Mouse (Mus musculus) kidney, embryonic 14.5 days (tissue): Measurements from ENCODE around the gene Dnajb3. TPM values are rescaled to one million over a fixed set of nuclear protein-coding genes. Genes with fewer than 3 reads are reported as not detected.

Experiments used
- ATAC-seq: fragments of 200-750 bp; cut with Nextera tagmentation; 2 replicates; pipeline ENCODE4 v1.8.0; 2017; ENCODE audit warnings: moderate number of reproducible peaks, mild to moderate bottlenecking, moderate TSS enrichment, moderate library complexity; ENCODE audit not compliant: low FRiP score, low TSS enrichment
- H3K27ac ChIP-seq: fragments of 300-500 bp; sonication (generic); 2 replicates; pipeline ENCODE4 v1.5.1; 2014; ENCODE audit warnings: low read depth, mild to moderate bottlenecking, low read length, moderate library complexity, mixed read lengths
- H3K27me3 ChIP-seq: fragments of 300-500 bp; sonication (generic); 2 replicates; pipeline ENCODE4 v1.6.1; 2014; ENCODE audit warnings: mild to moderate bottlenecking, low read length; ENCODE audit not compliant: control insufficient read depth, insufficient read depth
- H3K36me3 ChIP-seq: fragments of 300-500 bp; sonication (generic); 2 replicates; pipeline ENCODE4 v1.6.1; 2014; ENCODE audit warnings: low read length, mixed read lengths; ENCODE audit not compliant: control insufficient read depth, insufficient read depth
- H3K4me1 ChIP-seq: fragments of 300-500 bp; sonication (generic); 2 replicates; pipeline ENCODE4 v1.6.1; 2014; ENCODE audit warnings: low read length, mixed read lengths; ENCODE audit not compliant: control insufficient read depth, insufficient read depth
- H3K4me2 ChIP-seq: fragments of 300-500 bp; sonication (generic); replicated peaks from 2 replicates; pipeline ENCODE4 v1.6.1; 2014; ENCODE audit warnings: low read depth, mild to moderate bottlenecking, low read length
- H3K4me3 ChIP-seq: fragments of 300-500 bp; sonication (generic); 2 replicates; pipeline ENCODE4 v1.5.1; 2014; ENCODE audit warnings: mild to moderate bottlenecking, low read length
- H3K9ac ChIP-seq: fragments of 300-500 bp; sonication (generic); 2 replicates; pipeline ENCODE4 v1.6.1; 2014; ENCODE audit warnings: low read depth, mild to moderate bottlenecking, low read length, moderate library complexity
- H3K9me3 ChIP-seq: fragments of 300-500 bp; sonication (generic); 2 replicates; pipeline ENCODE4 v1.6.1; 2016; ENCODE audit warnings: low read length; ENCODE audit not compliant: control insufficient read depth
- WGBS: fragments of 180-500 bp; shearing (Covaris S2); extraction: QIAGEN DNeasy Blood & Tissue Kit; methylation state at CpG from one replicate; pipeline ENCODE4 v1.1.7; 2014; 5-methylcytosine and 5-hydroxymethylcytosine counted together
- polyA plus RNA-seq: library from polyadenylated mRNA; unstranded; fragments of >200 nt; fragmentation: Nextera tagmentation; extraction: Ambion mirVana; gene quantifications from 2 replicates; pipeline ENCODE4 v1.2.1, GENCODE M21; 2014

Gene Dnajb3
- polyA plus RNA-seq, 1 experiment from 2014 or later: 12.7 TPM

GRCm38 (mm10) chr1:88245881-88246280, 40.3 kb upstream of the Dnajb3 start:
- Histone ChIP-seq H3K27ac (no peak overlapping the region), H3K9me3 (peaks cover 87% of the 10 kb centered on the region), H3K4me3 (no peak overlapping the region), H3K9ac (no peak overlapping the region), H3K4me1 (no peaks in the 10 kb centered on the region), H3K36me3 (no peaks in the 10 kb centered on the region), H3K4me2 (no peak overlapping the region), H3K27me3 (no peaks in the 10 kb centered on the region)
- ATAC-seq: no peak
- 77% methylated on average over 6 of the region's 6 CpGs for WGBS

GRCm38 (mm10) chr1:88243861-88244260, 38.3 kb upstream of the Dnajb3 start:
- 61% methylated on average over 5 of the region's 5 CpGs for WGBS
- H3K9me3 ChIP-seq: peaks cover 89% of the 10 kb centered on the region
- no peaks in the 10 kb centered on the region for H3K4me1 ChIP-seq
- H3K4me2 ChIP-seq: no peak overlapping the region
- H3K36me3 ChIP-seq: no peaks in the 10 kb centered on the region
- no peak overlapping the region for H3K27ac ChIP-seq
- H3K4me3 ChIP-seq: no peak overlapping the region
- H3K9ac ChIP-seq: no peak overlapping the region
- no peaks in the 10 kb centered on the region for H3K27me3 ChIP-seq
- ATAC-seq: no peak

GRCm38 (mm10) chr1:88240579-88240978, 35.0 kb upstream of the Dnajb3 start:
- Histone ChIP-seq H3K36me3 (no peaks in the 10 kb centered on the region), H3K4me1 (no peaks in the 10 kb centered on the region), H3K9me3 (peaks cover 88% of the 10 kb centered on the region), H3K4me3 (no peak overlapping the region), H3K27me3 (no peaks in the 10 kb centered on the region), H3K4me2 (no peak overlapping the region), H3K9ac (no peak overlapping the region), H3K27ac (no peak overlapping the region)
- WGBS: 74% methylated on average over 4 of the region's 4 CpGs
- ATAC-seq: no peak; the same call in 1 of the 2 replicates

- H3K4me3 ChIP-seq: no peak overlapping the region
- no peaks in the 10 kb centered on the region for H3K4me1 ChIP-seq
- H3K9ac ChIP-seq: no peak overlapping the region
- H3K9me3 ChIP-seq: peaks cover 88% of the 10 kb centered on the region
- no peak overlapping the region for H3K27ac ChIP-seq
- no peaks in the 10 kb centered on the region for H3K27me3 ChIP-seq
- H3K4me2 ChIP-seq: no peak overlapping the region
- WGBS: 74% methylated on average over 5 of the region's 5 CpGs
- H3K36me3 ChIP-seq: no peaks in the 10 kb centered on the region
- no peak for ATAC-seq
These were observed 34.5 kb upstream of the Dnajb3 start for GRCm38 (mm10) chr1:88240072-88240471.

- no peak overlapping the region for H3K4me3 ChIP-seq
- H3K36me3 ChIP-seq: no peaks in the 10 kb centered on the region
- no peak overlapping the region for H3K4me2 ChIP-seq
- H3K27me3 ChIP-seq: no peaks in the 10 kb centered on the region
- H3K9me3 ChIP-seq: peaks cover 88% of the 10 kb centered on the region
- H3K4me1 ChIP-seq: no peaks in the 10 kb centered on the region
- no peak overlapping the region for H3K27ac ChIP-seq
- ATAC-seq: 0 out of 2 replicates have a peak, but pooled peaks have one; percentile 0
- no peak overlapping the region for H3K9ac ChIP-seq
- 76% methylated on average over 6 of the region's 6 CpGs for WGBS
These were observed 33.2 kb upstream of the Dnajb3 start for GRCm38 (mm10) chr1:88238771-88239170.

GRCm38 (mm10) chr1:88237311-88237710, 31.7 kb upstream of the Dnajb3 start:
- no peak overlapping the region for H3K9ac ChIP-seq
- no peak for ATAC-seq
- no peak overlapping the region for H3K4me2 ChIP-seq
- no peaks in the 10 kb centered on the region for H3K36me3 ChIP-seq
- no peaks in the 10 kb centered on the region for H3K4me1 ChIP-seq
- H3K9me3 ChIP-seq: peaks cover 89% of the 10 kb centered on the region
- 78% methylated on average over 5 of the region's 5 CpGs for WGBS
- H3K27ac ChIP-seq: no peak overlapping the region
- H3K4me3 ChIP-seq: no peak overlapping the region
- H3K27me3 ChIP-seq: no peaks in the 10 kb centered on the region

- Histone ChIP-seq H3K4me2 (no peak overlapping the region), H3K9ac (no peak overlapping the region), H3K27me3 (no peaks in the 10 kb centered on the region), H3K36me3 (no peaks in the 10 kb centered on the region), H3K9me3 (peaks cover 96% of the 10 kb centered on the region), H3K4me1 (no peaks in the 10 kb centered on the region), H3K4me3 (no peak overlapping the region), H3K27ac (no peak overlapping the region)
- WGBS: 61% methylated on average over 4 of the region's 4 CpGs
- no peak for ATAC-seq
These were observed 30.4 kb upstream of the Dnajb3 start for GRCm38 (mm10) chr1:88235894-88236415.

GRCm38 (mm10) chr1:88235046-88235893, 29.7 kb upstream of the Dnajb3 start:
- WGBS: 67% methylated on average over 11 of the region's 11 CpGs

GRCm38 (mm10) chr1:88234646-88235045, 29.1 kb upstream of the Dnajb3 start:
- Histone ChIP-seq H3K4me2 (no peak overlapping the region), H3K9me3 (peaks cover 96% of the 10 kb centered on the region), H3K27me3 (no peaks in the 10 kb centered on the region), H3K4me3 (no peak overlapping the region), H3K9ac (no peak overlapping the region), H3K36me3 (no peaks in the 10 kb centered on the region), H3K27ac (no peak overlapping the region), H3K4me1 (no peaks in the 10 kb centered on the region)
- WGBS: 45% methylated on average over 5 of the region's 5 CpGs
- ATAC-seq: no peak

More at GRCm38 (mm10) chr1:88235046-88235893, 29.7 kb upstream of the Dnajb3 start:
- Histone ChIP-seq H3K27me3 (no peaks in the 10 kb centered on the region), H3K4me1 (no peaks in the 10 kb centered on the region), H3K9me3 (peaks cover 96% of the 10 kb centered on the region), H3K9ac (no peak overlapping the region), H3K4me2 (no peak overlapping the region), H3K36me3 (no peaks in the 10 kb centered on the region), H3K4me3 (no peak overlapping the region), H3K27ac (no peak overlapping the region)
- no peak for ATAC-seq
